Mouse (Mus musculus): ENCODE measurements around the gene Rpl26. TPM values are rescaled to one million over a fixed set of nuclear protein-coding genes. Genes with fewer than 3 reads are reported as not detected.

Gene Rpl26
- polyA plus RNA-seq, 1 experiment from 2014 or later = 869 TPM

DNA sequence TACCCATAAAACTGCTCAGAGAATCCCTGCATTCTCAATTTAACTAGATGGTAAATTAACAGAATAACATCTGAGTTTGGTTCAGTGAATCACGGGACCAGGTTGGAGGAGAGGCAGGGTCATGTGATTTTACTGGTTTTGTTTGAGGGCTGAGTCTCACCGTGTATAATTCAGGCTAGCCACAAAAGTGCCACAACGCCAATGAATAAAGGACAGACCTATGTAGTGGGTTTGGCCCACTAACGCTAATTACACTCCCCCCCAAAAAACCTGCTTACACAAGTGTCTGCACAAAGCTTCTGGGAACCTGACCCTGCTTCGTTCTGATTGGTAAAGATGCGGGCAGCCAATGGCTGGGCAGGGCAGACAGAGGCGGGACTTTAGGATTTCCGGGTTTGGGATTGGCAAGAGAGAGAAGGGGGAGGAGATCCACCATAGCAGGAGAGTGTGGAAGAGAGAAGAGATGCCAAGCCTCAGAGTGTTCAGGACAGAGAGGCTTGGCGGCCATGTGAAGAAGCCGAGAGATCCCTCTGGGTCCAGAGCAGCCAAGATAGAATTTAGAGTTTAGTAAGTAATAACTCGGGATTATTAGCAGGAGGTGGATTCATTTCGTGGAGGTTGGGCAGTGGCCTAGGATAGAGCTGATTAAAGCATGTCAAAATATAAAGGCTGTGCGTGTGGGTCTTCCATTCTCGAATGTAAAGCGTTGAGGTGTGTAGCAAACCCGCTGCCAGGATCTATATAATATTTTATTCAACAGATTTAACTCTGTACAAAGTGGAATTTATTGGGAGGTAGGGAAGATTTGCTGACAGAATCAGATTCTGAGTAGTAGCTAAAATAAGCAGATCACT, 38.3 kb downstream of the Rpl26 start:
- Histone ChIP-seq H3K27me3 (ENCODE audit: insufficient read depth, poor library complexity, severe bottlenecking) (no peaks in the 10 kb centered on the region), H3K4me1 (peaks cover 18% of the 10 kb centered on the region; the same call in 1 of the 2 replicates), H3K36me3 (peaks cover 8% of the 10 kb centered on the region; the same call in 1 of the 2 replicates), H3K4me3 (peak overlapping the region; percentile 59), H3K27ac (peak overlapping the region; percentile 87), H3K9me3 (no peaks in the 10 kb centered on the region)
- peak; percentile 95 for DNase-seq (ENCODE audit: low spot score)
- WGBS = 7% methylated on average over 16 of the region's 16 CpGs

DNA sequence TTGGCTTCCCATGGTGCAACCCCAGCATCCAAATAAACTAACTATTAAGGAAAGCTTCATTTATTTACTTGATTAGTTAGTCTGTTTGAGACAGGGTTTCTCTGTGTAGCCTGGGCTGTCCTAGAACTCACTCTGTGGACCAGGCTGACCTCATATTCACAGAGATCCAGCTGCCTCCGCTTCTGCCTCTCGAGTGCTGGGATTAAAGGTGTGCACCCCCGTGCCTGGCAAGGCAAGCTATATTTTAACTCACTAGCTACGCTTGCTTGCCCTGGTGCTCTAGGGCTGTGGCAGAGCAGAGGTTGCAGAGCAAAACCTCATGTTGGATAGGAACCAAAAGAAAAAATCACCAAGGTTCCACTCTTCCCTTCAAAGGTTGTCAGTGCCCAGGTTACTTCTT, 39.1 kb downstream of the Rpl26 start:
- Histone ChIP-seq H3K9me3 (no peaks in the 10 kb centered on the region), H3K27ac (peak overlapping the region; percentile 87; the same call in 1 of the 2 replicates), H3K27me3 (ENCODE audit: insufficient read depth, poor library complexity, severe bottlenecking) (no peaks in the 10 kb centered on the region), H3K4me1 (peaks cover 18% of the 10 kb centered on the region; the same call in 1 of the 2 replicates), H3K36me3 (peaks cover 13% of the 10 kb centered on the region; the same call in 1 of the 2 replicates), H3K4me3 (peak overlapping the region; percentile 59)
- no peak for DNase-seq (ENCODE audit: low spot score)
- 62% methylated on average over 4 of the region's 4 CpGs for WGBS

DNA sequence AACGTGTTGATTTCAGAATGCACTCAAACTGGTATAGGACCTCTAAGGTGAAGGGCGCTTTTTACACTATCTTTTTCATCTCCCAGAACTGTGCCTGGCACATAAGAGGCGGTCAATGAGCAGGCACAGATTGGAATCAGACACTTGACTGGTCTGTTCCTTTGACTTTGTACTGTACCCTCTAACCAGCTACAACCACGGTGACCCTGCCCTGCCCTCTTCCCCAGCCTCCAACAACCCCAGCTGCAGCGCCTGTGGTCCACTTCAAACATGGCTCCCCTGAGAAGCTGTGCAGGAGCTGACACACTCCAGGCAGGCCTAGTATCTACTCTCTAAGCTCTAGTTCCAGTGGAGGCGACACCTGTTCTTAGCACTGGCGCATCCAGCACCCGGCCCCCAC, 41.3 kb downstream of the Rpl26 start:
- Histone ChIP-seq H3K4me1 (peaks cover 32% of the 10 kb centered on the region), H3K27me3 (ENCODE audit: insufficient read depth, poor library complexity, severe bottlenecking) (peaks cover 20% of the 10 kb centered on the region), H3K27ac (no peak overlapping the region), H3K36me3 (peaks cover 18% of the 10 kb centered on the region; the same call in 1 of the 2 replicates), H3K4me3 (no peak overlapping the region), H3K9me3 (no peaks in the 10 kb centered on the region)
- DNase-seq (ENCODE audit: low spot score) = no peak
- 73% methylated on average over 8 of the region's 8 CpGs for WGBS

DNA sequence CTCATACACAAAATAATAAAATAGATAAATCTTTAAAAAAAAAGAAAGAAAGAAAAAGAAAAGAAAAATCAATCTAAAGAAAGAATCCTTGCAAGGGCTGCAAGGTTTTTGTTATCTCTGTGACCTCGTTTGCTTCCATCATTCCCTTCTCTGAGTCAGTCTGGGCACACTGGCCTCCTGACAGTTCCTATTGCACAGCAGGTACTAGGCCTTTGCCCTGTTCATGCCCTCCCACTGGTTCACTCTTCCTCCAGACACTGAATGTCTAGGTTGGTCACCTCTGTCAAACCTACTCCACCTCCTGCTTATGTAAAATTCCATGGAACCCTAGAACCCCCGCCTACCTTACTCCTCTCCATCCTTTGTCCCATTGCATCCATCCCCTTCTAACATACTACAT, 43.9 kb downstream of the Rpl26 start:
- peaks cover 21% of the 10 kb centered on the region; the same call in 1 of the 2 replicates for H3K36me3 ChIP-seq
- no peaks in the 10 kb centered on the region for H3K9me3 ChIP-seq
- 72% methylated on average over 2 of the region's 2 CpGs for WGBS
- H3K4me3 ChIP-seq = no peak overlapping the region
- peaks cover 30% of the 10 kb centered on the region for H3K4me1 ChIP-seq
- no peak for DNase-seq (ENCODE audit: low spot score)
- H3K27me3 ChIP-seq (ENCODE audit: insufficient read depth, poor library complexity, severe bottlenecking) = peaks cover 20% of the 10 kb centered on the region
- no peak overlapping the region for H3K27ac ChIP-seq

DNA sequence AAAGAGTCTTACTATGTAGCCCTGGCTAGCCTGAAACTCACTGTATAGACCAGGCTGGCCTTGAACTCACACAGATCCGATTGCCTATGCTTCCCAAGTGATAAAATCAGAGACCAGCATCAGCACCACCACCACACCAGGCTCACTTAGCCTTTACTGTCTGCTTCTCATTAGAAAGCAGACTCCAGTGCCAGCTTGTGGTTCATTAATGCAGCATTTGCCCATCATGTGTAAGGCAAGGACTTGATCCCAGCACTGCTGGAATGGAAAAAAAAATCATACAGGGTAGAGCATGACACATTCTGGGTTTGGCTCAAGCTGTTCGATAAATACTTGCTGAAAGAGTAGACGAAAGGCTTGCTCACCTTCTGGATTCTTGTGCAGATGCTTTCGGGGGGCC, 44.6 kb downstream of the Rpl26 start:
- Histone ChIP-seq H3K36me3 (peaks cover 21% of the 10 kb centered on the region; the same call in 1 of the 2 replicates), H3K27me3 (ENCODE audit: insufficient read depth, poor library complexity, severe bottlenecking) (peaks cover 22% of the 10 kb centered on the region)
- 92% methylated on average over 4 of the region's 4 CpGs for WGBS

DNA sequence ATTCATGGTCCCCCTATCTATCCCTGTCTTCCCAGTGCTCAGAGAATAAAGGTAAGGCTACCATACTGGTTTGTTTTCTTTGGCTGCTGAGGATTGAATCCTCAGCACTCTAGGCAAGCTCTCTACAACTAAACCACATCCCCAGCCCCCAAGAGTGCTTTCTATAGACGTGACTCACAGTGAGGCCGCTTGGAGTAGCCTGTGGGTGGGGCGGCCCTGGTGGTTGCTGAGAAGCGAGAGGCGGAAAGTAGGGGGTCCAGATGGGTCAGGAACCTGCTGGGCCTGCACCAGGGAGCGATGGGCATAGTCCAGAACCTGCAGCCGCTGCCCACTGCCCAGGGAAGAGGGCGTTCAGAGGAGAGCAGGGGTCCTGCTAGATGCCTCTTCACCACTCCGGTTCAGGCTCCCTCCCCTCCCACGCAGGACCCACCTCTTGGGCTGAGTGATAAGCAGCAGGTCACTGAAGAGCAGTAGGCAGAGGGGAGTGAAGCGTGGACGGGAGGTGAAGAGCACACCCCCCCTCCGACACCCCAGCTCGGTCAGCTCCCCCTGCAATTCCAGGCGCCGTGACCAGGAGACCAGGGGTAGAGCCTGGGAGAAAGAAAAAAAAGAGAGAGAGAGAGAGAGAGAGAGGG, 45.5 kb downstream of the Rpl26 start:
- peaks cover 31% of the 10 kb centered on the region for H3K27me3 ChIP-seq (ENCODE audit: insufficient read depth, poor library complexity, severe bottlenecking)
- H3K27ac ChIP-seq = peak overlapping the region; percentile 57; the same call in 1 of the 2 replicates
- peak overlapping the region; percentile 53 for H3K4me3 ChIP-seq

More for the DNA sequence above, 44.6 kb downstream of the Rpl26 start:
- H3K4me1 ChIP-seq = peaks cover 26% of the 10 kb centered on the region
- no peak for DNase-seq (ENCODE audit: low spot score)
- H3K27ac ChIP-seq = no peak overlapping the region
- no peak overlapping the region for H3K4me3 ChIP-seq
- H3K9me3 ChIP-seq = no peaks in the 10 kb centered on the region

DNA sequence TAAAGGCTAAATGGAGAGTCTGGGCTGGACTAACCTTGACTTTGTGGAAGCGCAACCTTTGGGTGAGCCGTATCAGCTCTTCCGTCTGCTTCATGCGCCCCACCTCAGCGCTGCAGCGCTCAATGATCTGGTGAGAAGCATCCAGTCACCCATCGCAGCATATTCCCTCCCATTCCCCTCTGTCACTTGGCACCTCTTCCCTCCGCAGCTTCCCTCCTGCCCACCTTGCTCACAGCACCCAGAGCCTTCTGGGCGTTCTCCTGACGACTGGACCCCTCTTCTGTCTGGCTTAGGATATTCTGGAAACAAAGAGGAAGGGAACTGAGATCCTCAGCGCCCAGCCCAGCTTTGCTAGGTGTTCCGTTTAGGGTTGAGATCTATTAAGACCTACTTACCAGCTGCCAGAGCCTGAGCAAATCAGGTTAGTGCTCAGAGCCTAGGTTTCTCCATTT, 46.2 kb downstream of the Rpl26 start:
- 15% methylated on average over 12 of the region's 12 CpGs for WGBS
- Histone ChIP-seq H3K9me3 (no peaks in the 10 kb centered on the region), H3K36me3 (peaks cover 26% of the 10 kb centered on the region; the same call in 1 of the 2 replicates), H3K27ac (0 out of 2 replicates have a peak overlapping the region, but pooled peaks have one; percentile 57), H3K4me1 (peaks cover 33% of the 10 kb centered on the region), H3K4me3 (peak overlapping the region; percentile 53), H3K27me3 (ENCODE audit: insufficient read depth, poor library complexity, severe bottlenecking) (peaks cover 33% of the 10 kb centered on the region)
- no peak for DNase-seq (ENCODE audit: low spot score)

More for the DNA sequence above, 45.5 kb downstream of the Rpl26 start:
- H3K36me3 ChIP-seq = peaks cover 25% of the 10 kb centered on the region; the same call in 1 of the 2 replicates
- 19% methylated on average over 14 of the region's 16 CpGs for WGBS
- H3K9me3 ChIP-seq = no peaks in the 10 kb centered on the region
- no peak for DNase-seq (ENCODE audit: low spot score)
- H3K4me1 ChIP-seq = peaks cover 34% of the 10 kb centered on the region

DNA sequence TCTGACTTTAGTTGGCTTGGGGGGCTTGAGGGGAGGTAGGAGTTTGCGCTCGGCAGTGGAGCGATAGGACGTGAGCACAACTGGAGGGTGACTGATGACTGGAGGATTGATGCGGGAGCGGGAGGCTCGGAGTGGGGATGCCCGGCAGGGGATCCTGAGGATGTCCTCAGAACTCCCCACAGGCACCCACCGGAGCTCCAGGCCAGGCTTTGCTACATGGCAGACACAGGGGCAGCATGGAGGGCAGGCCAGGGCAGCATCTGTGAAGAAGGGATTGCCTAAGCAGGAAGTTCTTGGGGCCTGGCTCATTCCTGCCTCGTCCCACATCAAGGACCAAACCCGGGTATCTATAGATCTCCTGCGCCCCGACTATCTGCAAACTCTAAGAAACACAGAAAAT, 52.5 kb downstream of the Rpl26 start:
- Histone ChIP-seq H3K4me1 (peaks cover 49% of the 10 kb centered on the region), H3K9me3 (no peaks in the 10 kb centered on the region), H3K36me3 (peaks cover 11% of the 10 kb centered on the region; the same call in 1 of the 2 replicates), H3K4me3 (peak overlapping the region; percentile 60), H3K27ac (no peak overlapping the region), H3K27me3 (ENCODE audit: insufficient read depth, poor library complexity, severe bottlenecking) (peaks cover 64% of the 10 kb centered on the region)
- no peak for DNase-seq (ENCODE audit: low spot score)
- WGBS = 8% methylated on average over 13 of the region's 13 CpGs

DNA sequence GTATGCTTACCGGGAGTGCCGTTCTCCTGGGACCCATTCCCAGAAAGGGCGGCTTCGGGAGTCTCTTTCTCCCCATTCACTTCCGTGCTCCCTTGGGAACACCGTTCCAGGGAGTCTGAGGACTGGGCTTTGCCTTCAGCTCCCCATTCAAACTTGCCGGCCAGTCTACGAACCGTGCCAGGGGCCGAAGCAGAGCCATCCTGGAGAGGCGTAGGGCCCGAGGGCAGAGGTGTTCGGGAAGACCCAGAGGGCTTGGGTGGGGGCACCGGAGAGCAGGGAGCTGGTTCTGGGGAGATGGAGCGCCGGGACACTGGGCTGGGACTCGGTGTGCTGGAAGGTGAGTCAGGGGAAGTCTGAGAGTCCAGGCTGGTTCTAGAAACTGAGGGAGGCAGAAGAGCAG, 53.0 kb downstream of the Rpl26 start:
- Histone ChIP-seq H3K4me3 (peak overlapping the region; percentile 60), H3K9me3 (no peaks in the 10 kb centered on the region), H3K27ac (peak overlapping the region; percentile 69), H3K27me3 (ENCODE audit: insufficient read depth, poor library complexity, severe bottlenecking) (peaks cover 64% of the 10 kb centered on the region), H3K36me3 (peaks cover 11% of the 10 kb centered on the region; the same call in 1 of the 2 replicates), H3K4me1 (peaks cover 49% of the 10 kb centered on the region)
- 2% methylated on average over 17 of the region's 17 CpGs for WGBS
- no peak for DNase-seq (ENCODE audit: low spot score)

DNA sequence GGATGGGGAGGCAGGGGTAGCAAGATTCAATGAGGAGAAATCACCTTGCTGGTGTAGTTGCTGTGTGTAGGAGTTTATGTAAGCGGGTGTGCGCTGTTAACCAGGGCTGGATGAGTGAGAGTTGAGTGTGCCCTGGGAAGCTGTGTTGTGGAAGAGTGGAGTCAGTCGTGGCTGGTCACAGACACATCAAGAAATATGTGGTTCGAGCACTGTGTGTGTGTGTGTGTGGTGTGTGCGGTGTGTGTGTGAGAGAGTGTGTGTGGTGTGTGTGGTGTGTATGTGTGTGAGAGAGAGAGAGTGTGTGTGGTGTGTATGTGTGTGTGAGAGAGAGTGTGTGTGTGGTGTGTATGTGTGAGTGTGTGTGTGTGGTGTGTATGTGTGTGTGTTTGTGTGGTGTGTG, 54.1 kb downstream of the Rpl26 start:
- Histone ChIP-seq H3K27ac (peak overlapping the region; percentile 69), H3K27me3 (ENCODE audit: insufficient read depth, poor library complexity, severe bottlenecking) (peaks cover 64% of the 10 kb centered on the region), H3K9me3 (no peaks in the 10 kb centered on the region), H3K4me3 (peak overlapping the region; percentile 60), H3K36me3 (peaks cover 8% of the 10 kb centered on the region; the same call in 1 of the 2 replicates), H3K4me1 (peaks cover 49% of the 10 kb centered on the region)
- DNase-seq (ENCODE audit: low spot score) = no peak
- WGBS = 69% methylated on average over 5 of the region's 5 CpGs

DNA sequence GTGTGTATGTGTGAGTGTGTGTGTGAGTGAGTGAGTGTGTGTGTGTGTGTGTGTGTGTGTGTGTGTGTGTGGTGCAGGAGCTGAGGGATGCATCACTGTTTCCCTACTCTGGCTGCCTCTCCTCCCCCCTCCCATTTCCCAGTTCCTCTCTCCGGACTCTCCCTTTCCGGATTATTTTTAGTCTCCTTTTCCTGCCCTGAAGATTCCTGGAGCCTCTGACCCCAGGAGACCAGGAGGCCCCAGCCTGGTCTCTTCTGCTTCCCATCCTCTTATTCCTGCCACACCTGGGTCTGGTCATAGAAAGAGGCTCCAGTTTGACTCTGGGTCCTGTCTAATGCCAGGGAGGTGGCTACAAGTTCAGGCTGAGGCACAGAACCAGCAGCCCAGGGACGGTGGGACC, 54.7 kb downstream of the Rpl26 start:
- no peaks in the 10 kb centered on the region for H3K9me3 ChIP-seq
- 15% methylated on average over 3 of the region's 3 CpGs for WGBS
- peaks cover 62% of the 10 kb centered on the region for H3K27me3 ChIP-seq (ENCODE audit: insufficient read depth, poor library complexity, severe bottlenecking)
- H3K36me3 ChIP-seq = peaks cover 8% of the 10 kb centered on the region; the same call in 1 of the 2 replicates
- DNase-seq (ENCODE audit: low spot score) = no peak
- peak overlapping the region; percentile 45 for H3K4me3 ChIP-seq
- peak overlapping the region; percentile 78 for H3K27ac ChIP-seq
- peaks cover 48% of the 10 kb centered on the region for H3K4me1 ChIP-seq
